Mouse (Mus musculus): Measurements from ENCODE around the gene Dlx3. TPM values are rescaled to one million over a fixed set of nuclear protein-coding genes. Genes with fewer than 3 reads are reported as not detected.

The Dlx3 gene
- total and polyA plus RNA-seq, 2 experiments from 2014 or later, result 0.14 TPM; not detected in 1

GRCm38 (mm10) chr11:95098346-95099095 is 21.4 kb upstream of the Dlx3 start:
- TF ChIP-seq CTCF (IDR thresholded peaks at IDR 0.05; ENCODE audit: low read depth), result no peak
- Histone ChIP-seq H3K27ac (ENCODE audit: low read depth, low read length) (no peak overlapping the region), H3K4me3 (ENCODE audit: low read depth, low read length) (no peak overlapping the region), H3K9me3 (ENCODE audit: low read length) (no peaks in the 10 kb centered on the region), H3K27me3 (ENCODE audit: insufficient read depth, low read length) (no peaks in the 10 kb centered on the region), H3K9ac (no peak overlapping the region), H3K4me2 (ENCODE audit: low read depth) (no peak overlapping the region), H3K4me1 (ENCODE audit: insufficient read depth) (no peaks in the 10 kb centered on the region), H3K36me3 (ENCODE audit: insufficient read depth) (no peaks in the 10 kb centered on the region)
- WGBS, result 81% methylated on average over 5 of the region's 5 CpGs
- DNase-seq (no peak), ATAC-seq (no peak)

GRCm38 (mm10) chr11:95100393-95100792 is 19.5 kb upstream of the Dlx3 start:
- Histone ChIP-seq H3K27ac (ENCODE audit: low read depth, low read length) (no peak overlapping the region), H3K9ac (no peak overlapping the region), H3K36me3 (ENCODE audit: insufficient read depth) (no peaks in the 10 kb centered on the region), H3K27me3 (ENCODE audit: insufficient read depth, low read length) (no peaks in the 10 kb centered on the region), H3K4me3 (ENCODE audit: low read depth, low read length) (no peak overlapping the region), H3K4me2 (ENCODE audit: low read depth) (no peak overlapping the region), H3K4me1 (ENCODE audit: insufficient read depth) (no peaks in the 10 kb centered on the region), H3K9me3 (ENCODE audit: low read length) (no peaks in the 10 kb centered on the region)
- no peak for DNase-seq
- TF ChIP-seq CTCF (IDR thresholded peaks at IDR 0.05; ENCODE audit: low read depth), result no peak
- ATAC-seq, result no peak
- 51% methylated on average over 3 of the region's 3 CpGs for WGBS

DNA sequence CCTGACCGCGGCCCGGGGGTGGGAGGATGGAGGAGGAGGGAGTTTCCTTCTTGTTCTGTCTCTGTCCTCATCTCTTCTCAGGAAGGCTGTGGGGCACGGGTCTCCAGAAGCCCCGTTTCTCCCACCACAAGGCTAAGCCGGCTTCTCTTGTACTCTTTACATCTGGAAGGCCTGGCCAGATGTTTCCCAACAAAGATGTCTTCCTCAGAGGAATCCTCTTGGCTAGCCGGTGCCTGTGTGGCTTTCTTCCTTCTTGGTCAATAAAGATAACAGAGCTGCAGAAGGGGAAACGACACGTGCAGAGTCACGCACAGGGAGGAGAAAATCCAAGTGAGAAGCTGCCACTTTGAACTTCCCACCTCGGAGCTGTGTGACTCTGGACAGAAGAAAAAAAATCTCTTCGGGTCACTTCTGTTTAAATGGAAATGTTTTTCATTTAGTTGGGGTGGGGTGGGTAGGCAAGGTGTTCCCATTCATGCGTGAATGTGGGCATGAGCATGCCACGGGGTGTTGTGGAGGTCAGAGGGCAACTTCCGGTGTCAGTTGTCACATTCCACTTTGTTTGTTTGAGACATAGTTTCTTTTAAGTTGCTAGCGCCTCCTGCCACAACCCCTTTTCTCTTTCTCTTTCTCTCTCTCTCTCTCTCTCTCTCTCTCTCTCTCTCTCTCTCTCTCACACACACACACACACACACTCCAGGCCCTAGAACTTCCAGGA is 18.7 kb upstream of the Dlx3 start:
- 54% methylated on average over 16 of the region's 16 CpGs for WGBS
- Histone ChIP-seq H3K4me2 (ENCODE audit: low read depth) (no peak overlapping the region), H3K27ac (ENCODE audit: low read depth, low read length) (no peak overlapping the region), H3K36me3 (ENCODE audit: insufficient read depth) (no peaks in the 10 kb centered on the region), H3K27me3 (ENCODE audit: insufficient read depth, low read length) (no peaks in the 10 kb centered on the region), H3K9me3 (ENCODE audit: low read length) (no peaks in the 10 kb centered on the region), H3K4me3 (ENCODE audit: low read depth, low read length) (no peak overlapping the region), H3K4me1 (ENCODE audit: insufficient read depth) (no peaks in the 10 kb centered on the region), H3K9ac (no peak overlapping the region)
- ATAC-seq (no peak), DNase-seq (no peak)
- no peak for TF ChIP-seq CTCF (IDR thresholded peaks at IDR 0.05; ENCODE audit: low read depth)

DNA sequence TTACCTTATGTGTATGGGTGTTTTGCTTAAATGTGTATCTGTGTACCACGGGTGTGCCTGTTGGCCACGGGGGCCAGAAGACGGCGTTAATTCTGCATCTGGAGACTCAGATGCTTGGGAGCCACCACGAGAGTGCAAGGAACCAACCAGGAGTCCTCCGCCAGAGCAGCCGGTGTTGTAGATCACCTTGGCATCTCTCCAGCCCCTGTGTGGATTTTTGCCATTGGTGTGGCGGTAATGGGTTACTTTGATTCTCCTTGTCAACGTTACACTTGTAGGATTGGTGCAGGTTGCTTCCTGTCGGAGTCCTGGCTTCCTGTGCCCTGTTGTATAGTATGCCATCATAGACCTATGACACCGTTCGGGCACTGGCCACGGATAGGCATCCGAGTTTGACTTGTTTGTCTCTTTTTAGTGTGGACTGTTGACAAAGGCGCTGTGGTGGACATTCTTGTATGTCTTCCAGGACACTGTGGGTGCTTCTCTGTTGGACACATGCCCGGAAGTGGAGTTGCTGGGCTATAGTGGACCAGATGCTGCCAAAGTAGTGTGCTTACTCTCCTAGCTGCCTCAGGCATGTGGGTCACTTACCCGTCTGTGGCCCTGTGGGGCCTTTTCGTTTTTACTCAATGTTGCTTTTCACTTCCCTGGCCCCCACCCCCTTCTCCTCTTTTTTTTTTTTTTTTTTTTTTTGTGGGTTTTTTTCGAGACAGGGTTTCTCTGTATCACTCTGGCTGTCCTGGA is 17.6 kb upstream of the Dlx3 start:
- WGBS, result 82% methylated on average over 19 of the region's 19 CpGs
- Histone ChIP-seq H3K4me1 (ENCODE audit: insufficient read depth) (0 out of 2 replicates have a peak, but pooled peaks cover 4% of the 10 kb centered on the region), H3K9ac (no peak overlapping the region), H3K9me3 (ENCODE audit: low read length) (no peaks in the 10 kb centered on the region), H3K27me3 (ENCODE audit: insufficient read depth, low read length) (no peaks in the 10 kb centered on the region), H3K4me3 (ENCODE audit: low read depth, low read length) (no peak overlapping the region), H3K36me3 (ENCODE audit: insufficient read depth) (no peaks in the 10 kb centered on the region), H3K4me2 (ENCODE audit: low read depth) (no peak overlapping the region), H3K27ac (ENCODE audit: low read depth, low read length) (no peak overlapping the region)
- no peak for TF ChIP-seq CTCF (IDR thresholded peaks at IDR 0.05; ENCODE audit: low read depth)
- ATAC-seq, result no peak
- no peak for DNase-seq

DNA sequence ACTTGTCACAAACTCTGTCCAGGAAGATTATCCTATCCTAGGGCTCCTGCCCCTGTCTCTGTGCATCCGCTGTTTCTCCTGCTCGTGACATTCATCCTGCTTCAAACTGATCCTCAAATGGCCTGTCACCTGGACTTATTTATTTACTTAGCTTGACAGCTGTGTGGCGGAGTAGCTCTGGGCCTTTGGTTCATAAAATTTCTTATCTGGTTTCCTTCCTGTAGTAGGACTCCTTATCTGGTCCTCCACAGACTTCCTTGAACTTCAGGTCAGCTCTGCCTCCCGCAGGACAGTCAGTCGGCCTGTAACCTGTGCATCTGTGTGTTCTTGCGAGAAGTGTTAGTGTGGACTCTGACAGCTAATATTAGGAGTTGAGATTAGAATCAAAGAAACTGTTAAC is 15.7 kb upstream of the Dlx3 start:
- H3K4me2 ChIP-seq (ENCODE audit: low read depth), result no peak overlapping the region
- DNase-seq, result no peak
- WGBS, result 89% methylated on average over 6 of the region's 6 CpGs
- no peak overlapping the region for H3K9ac ChIP-seq
- no peaks in the 10 kb centered on the region for H3K27me3 ChIP-seq (ENCODE audit: insufficient read depth, low read length)
- no peaks in the 10 kb centered on the region for H3K9me3 ChIP-seq (ENCODE audit: low read length)
- no peak for ATAC-seq
- H3K4me1 ChIP-seq (ENCODE audit: insufficient read depth), result 0 out of 2 replicates have a peak, but pooled peaks cover 4% of the 10 kb centered on the region
- H3K36me3 ChIP-seq (ENCODE audit: insufficient read depth), result no peaks in the 10 kb centered on the region
- no peak for TF ChIP-seq CTCF (IDR thresholded peaks at IDR 0.05; ENCODE audit: low read depth)
- no peak overlapping the region for H3K27ac ChIP-seq (ENCODE audit: low read depth, low read length)
- H3K4me3 ChIP-seq (ENCODE audit: low read depth, low read length), result no peak overlapping the region

DNA sequence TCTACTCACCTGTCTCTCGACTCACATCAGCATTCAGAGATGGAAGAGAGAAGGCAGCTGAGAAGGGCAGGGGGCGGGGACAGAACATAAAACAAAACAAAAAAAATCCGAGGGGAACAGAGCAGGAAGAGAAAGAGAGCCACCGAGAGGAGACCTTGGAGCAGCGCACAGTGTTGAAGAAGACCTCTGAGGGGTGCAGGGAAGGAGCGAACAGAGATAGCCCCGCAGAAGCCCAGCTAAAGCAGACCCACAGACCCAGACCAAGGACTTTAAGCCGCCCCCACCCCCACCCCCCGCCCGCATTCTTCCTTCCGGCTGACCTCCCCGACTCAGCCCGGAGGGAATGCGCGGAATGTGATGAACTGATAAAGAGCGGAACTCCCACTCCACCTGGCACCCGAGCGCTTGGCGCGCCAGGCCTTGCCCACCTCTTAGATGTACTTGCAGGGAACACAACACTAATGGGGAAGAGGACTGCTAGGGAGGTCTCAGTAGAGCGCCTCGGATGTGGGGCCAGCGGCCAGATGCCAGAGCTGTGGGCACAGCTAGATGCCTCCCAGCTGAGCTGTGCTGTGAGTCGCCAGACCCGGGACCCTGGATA is 14.5 kb upstream of the Dlx3 start:
- Histone ChIP-seq H3K9ac (no peak overlapping the region), H3K4me2 (ENCODE audit: low read depth) (0 out of 2 replicates have a peak overlapping the region, but pooled peaks have one; percentile 17), H3K27me3 (ENCODE audit: insufficient read depth, low read length) (no peaks in the 10 kb centered on the region), H3K36me3 (ENCODE audit: insufficient read depth) (no peaks in the 10 kb centered on the region), H3K9me3 (ENCODE audit: low read length) (no peaks in the 10 kb centered on the region), H3K4me1 (ENCODE audit: insufficient read depth) (0 out of 2 replicates have a peak, but pooled peaks cover 4% of the 10 kb centered on the region), H3K4me3 (ENCODE audit: low read depth, low read length) (no peak overlapping the region), H3K27ac (ENCODE audit: low read depth, low read length) (no peak overlapping the region)
- DNase-seq, result no peak
- WGBS, result 7% methylated on average over 25 of the region's 25 CpGs
- TF ChIP-seq CTCF (IDR thresholded peaks at IDR 0.05; ENCODE audit: low read depth), result no peak
- ATAC-seq, result no peak
